Mouse (Mus musculus) liver, postnatal 0 days (tissue): ENCODE measurements around the gene Gabrb1.

Source experiments
- CTCF ChIP-seq: sonication (generic); IDR thresholded peaks from 2 replicates; pipeline ENCODE4 v1.5.1; 2016; ENCODE audit warnings: antibody characterized with exemption, low read depth
- EP300 ChIP-seq: IDR thresholded peaks from 2 replicates; pipeline ENCODE4 v1.6.1; 2016; ENCODE audit warnings: antibody characterized with exemption, low read depth, mild to moderate bottlenecking

DNA sequence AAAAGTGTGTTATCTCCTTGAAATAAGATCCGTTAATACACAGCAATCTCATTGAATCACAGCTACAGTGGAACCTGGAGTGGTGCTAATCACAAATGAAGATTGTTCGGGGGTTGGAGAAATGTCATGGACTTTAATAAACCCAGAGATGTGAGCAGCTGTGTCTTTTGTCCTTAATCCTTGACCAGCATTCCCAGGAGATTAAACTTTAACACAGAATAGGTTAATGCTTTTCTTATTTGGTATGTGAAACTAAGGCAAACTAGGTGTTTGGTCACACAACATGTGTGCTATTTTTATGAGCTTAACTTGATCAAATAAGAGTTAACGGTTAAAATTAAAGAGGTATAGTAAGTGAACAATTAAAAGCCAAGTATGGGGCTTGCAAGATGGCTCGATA is 341.6 kb downstream of the Gabrb1 start:
- TF ChIP-seq CTCF = no peak
- no peak for TF ChIP-seq EP300
